Mouse (Mus musculus) C2C12 (cell line): ENCODE measurements around the gene Zfp648. TPM values are rescaled to one million over a fixed set of nuclear protein-coding genes. Genes with fewer than 3 reads are reported as not detected.

ENCODE experiments used
- H3K27me3 ChIP-seq: one replicate; pipeline ENCODE4 v1.6.1; 2011; ENCODE audit not compliant: control insufficient read depth, insufficient read depth, insufficient read length
- H3K36me3 ChIP-seq: one replicate; pipeline ENCODE4 v1.6.1; 2011; ENCODE audit not compliant: control insufficient read depth, insufficient read depth
- H3K4me3 ChIP-seq: one replicate; pipeline ENCODE4 v1.5.1; 2011; ENCODE audit warnings: mild to moderate bottlenecking, control low read depth; ENCODE audit not compliant: poor library complexity, insufficient read depth, severe bottlenecking
- H3K79me2 ChIP-seq: one replicate; pipeline ENCODE4 v1.6.1; 2011; ENCODE audit not compliant: control insufficient read depth, insufficient read depth
- H3K79me3 ChIP-seq: one replicate; pipeline ENCODE4 v1.6.1; 2011; ENCODE audit warnings: low read depth, control low read depth
- H3ac ChIP-seq: one replicate; pipeline ENCODE3; 2011; ENCODE audit warnings: low read depth; ENCODE audit not compliant: control insufficient read depth, insufficient read length
- CEBPB ChIP-seq: IDR thresholded peaks from one replicate; pipeline ENCODE4 v1.6.1; 2011; ENCODE audit warnings: low read depth, mild to moderate bottlenecking, control low read depth, moderate library complexity
- CTCF ChIP-seq: IDR thresholded peaks from one replicate; pipeline ENCODE4 v1.5.1; 2011; ENCODE audit not compliant: control insufficient read depth, insufficient read depth, insufficient read length
- FOSL1 ChIP-seq: IDR thresholded peaks from one replicate; pipeline ENCODE4 v1.8.0; 2011; ENCODE audit warnings: mild to moderate bottlenecking, low read length; ENCODE audit not compliant: poor library complexity, insufficient read depth, severe bottlenecking
- MAX ChIP-seq: IDR thresholded peaks from one replicate; pipeline ENCODE4 v1.6.1; 2011; ENCODE audit warnings: mild to moderate bottlenecking, control low read depth
- MYOD1 ChIP-seq: IDR thresholded peaks from one replicate; pipeline ENCODE4 v1.6.1; 2011; ENCODE audit warnings: low read depth; ENCODE audit not compliant: control insufficient read depth, insufficient read length
- MYOG ChIP-seq: IDR thresholded peaks from one replicate; pipeline ENCODE4 v1.6.1; 2011; ENCODE audit not compliant: control insufficient read depth, insufficient read length; ENCODE audit errors: extremely low read depth
- USF1 ChIP-seq: IDR thresholded peaks from one replicate; pipeline ENCODE4 v1.6.1; 2011; ENCODE audit warnings: low read depth, mild to moderate bottlenecking, control low read depth, moderate library complexity
- polyA plus RNA-seq: library from polyadenylated mRNA; unstranded; fragments of >200 nt; fragmentation: generic; extraction: Trizol; gene quantifications from one replicate; pipeline ENCODE4 v1.2.1, GENCODE M21; 2012; ENCODE audit warnings: missing spikeins

Zfp648 gene
- polyA plus RNA-seq, 1 experiment, result not detected

DNA sequence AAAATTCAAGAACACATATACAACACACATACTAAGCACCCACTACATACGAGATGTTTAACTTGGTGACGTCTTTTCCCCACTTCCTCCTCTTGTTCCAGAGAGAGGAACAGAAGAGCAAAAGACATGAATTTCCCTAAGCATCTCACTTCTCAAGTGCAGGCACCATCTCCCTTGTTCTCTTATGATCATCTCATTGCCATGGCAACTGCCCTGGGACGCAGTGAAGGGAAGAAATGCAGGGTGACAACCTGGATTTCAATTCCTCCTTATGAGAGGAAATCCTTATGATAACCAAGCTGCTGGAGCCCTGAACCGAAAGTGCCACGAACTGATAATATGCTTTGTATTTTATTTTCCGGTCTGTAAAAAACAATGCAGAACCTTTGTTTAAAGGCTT, 33.3 kb upstream of the Zfp648 start:
- Histone ChIP-seq H3ac (no peak overlapping the region), H3K79me2 (no peaks in the 10 kb centered on the region), H3K4me3 (no peak overlapping the region), H3K79me3 (no peaks in the 10 kb centered on the region), H3K27me3 (peaks cover 3% of the 10 kb centered on the region), H3K36me3 (no peaks in the 10 kb centered on the region)
- no peak for TF ChIP-seq MYOD1
- TF ChIP-seq MAX, result no peak
- no peak for TF ChIP-seq MYOG

DNA sequence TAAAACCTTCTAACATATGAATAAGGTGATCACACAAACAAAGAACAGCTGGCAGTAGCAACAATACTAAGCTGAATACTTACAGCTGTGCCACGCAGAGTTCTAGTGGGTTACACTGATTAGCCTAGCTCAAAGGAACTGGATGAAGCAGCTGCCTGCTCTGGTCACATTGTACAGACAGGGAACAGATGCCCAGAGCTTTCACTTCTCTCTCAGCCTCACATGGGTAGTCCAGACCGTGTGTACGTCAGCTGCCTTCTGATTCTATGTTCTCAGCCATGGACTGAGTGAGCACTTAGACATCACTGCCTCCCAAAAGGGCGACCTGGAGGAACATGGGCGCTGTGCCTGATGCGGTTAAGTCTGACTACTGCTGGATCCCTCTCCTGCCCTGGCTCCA, 25.7 kb upstream of the Zfp648 start:
- H3K36me3 ChIP-seq, result no peaks in the 10 kb centered on the region
- H3K79me3 ChIP-seq, result no peaks in the 10 kb centered on the region
- no peak for TF ChIP-seq MYOG
- TF ChIP-seq CTCF, result no peak
- no peak for TF ChIP-seq USF1
- no peak for TF ChIP-seq MAX
- H3ac ChIP-seq, result no peak overlapping the region
- H3K27me3 ChIP-seq, result no peaks in the 10 kb centered on the region
- H3K4me3 ChIP-seq, result no peak overlapping the region
- H3K79me2 ChIP-seq, result no peaks in the 10 kb centered on the region

DNA sequence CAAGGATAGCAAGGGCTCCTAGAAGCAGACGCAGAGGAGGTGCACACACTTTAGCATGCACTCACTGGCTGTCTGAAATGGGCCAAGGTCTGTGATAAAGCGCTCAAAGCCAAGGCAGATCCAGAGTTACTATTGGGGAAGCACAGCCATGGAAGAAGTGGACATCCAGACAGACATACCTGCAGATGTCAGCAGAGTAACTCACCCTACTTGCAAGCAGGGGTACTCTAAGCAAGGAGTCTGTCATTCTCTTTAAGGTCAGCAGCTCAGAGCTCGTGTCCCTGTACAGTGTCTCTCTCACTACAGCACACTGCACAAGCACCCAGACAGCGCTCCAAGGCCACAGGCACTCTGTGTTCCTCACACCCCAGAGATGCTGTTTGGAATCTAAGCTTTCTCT, 23.2 kb upstream of the Zfp648 start:
- no peaks in the 10 kb centered on the region for H3K79me3 ChIP-seq
- H3K4me3 ChIP-seq, result no peak overlapping the region
- no peaks in the 10 kb centered on the region for H3K36me3 ChIP-seq
- no peak for TF ChIP-seq MYOG
- no peaks in the 10 kb centered on the region for H3K79me2 ChIP-seq
- no peak overlapping the region for H3ac ChIP-seq
- H3K27me3 ChIP-seq, result no peaks in the 10 kb centered on the region

DNA sequence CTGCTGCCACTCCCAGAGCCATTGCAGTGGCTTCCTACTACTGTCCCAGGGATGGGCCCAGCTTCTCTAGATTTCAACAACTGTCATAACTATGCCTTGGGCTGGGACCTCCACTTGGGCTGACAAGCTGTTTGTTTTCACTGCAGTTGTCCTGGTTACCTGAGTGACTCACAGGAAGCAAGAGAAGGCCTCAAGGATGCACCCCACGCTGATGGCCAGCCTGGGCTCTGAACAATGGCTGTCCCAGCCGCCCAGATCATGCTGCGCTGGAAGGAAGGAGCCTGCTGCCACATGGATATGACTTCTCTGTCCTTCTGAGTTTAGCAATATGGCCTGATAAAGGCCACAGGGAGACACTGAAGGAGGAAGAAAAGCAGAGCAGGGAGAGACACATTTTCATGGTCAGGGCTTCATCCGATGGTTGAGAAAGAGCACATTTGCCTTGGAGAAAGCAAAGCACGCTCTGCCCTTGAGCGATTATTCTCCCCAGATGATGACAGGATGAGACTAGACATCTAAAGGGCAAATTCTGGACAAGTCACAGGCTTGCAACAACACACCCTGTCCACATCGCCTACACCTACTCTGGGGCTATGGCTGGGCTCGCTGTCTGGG, 22.3 kb upstream of the Zfp648 start:
- Histone ChIP-seq H3K4me3 (no peak overlapping the region), H3ac (no peak overlapping the region), H3K27me3 (no peaks in the 10 kb centered on the region), H3K36me3 (no peaks in the 10 kb centered on the region), H3K79me3 (no peaks in the 10 kb centered on the region), H3K79me2 (no peaks in the 10 kb centered on the region)
- TF ChIP-seq MAX, result no peak
- no peak for TF ChIP-seq USF1
- no peak for TF ChIP-seq CEBPB
- no peak for TF ChIP-seq MYOD1
- TF ChIP-seq FOSL1, result no peak
- no peak for TF ChIP-seq CTCF

DNA sequence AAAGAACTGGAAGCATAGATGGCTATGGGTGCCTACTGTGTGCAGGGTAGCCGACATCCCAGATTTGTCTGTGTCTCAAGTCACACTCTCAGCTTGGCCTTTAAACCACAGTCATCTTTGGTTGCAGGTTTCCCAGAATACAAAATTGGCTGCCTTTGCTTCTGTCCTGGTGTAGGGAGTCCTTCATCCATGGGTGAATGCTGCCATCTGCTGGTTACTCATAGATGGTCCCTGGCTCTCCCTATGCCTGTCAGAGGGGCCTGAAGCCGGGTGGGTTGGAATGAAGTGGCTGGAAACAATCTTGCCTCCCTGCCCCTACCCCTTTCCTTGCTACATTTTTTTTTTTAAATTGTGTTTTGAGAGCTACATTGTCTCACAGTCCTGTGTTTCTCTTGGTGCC, 20.0 kb upstream of the Zfp648 start:
- Histone ChIP-seq H3ac (no peak overlapping the region), H3K27me3 (no peaks in the 10 kb centered on the region), H3K79me3 (no peaks in the 10 kb centered on the region), H3K79me2 (no peaks in the 10 kb centered on the region), H3K36me3 (no peaks in the 10 kb centered on the region), H3K4me3 (no peak overlapping the region)
- TF ChIP-seq FOSL1 (no peak), CTCF (peak; percentile 51), MYOD1 (no peak), MAX (no peak), MYOG (no peak), USF1 (no peak), CEBPB (no peak)

DNA sequence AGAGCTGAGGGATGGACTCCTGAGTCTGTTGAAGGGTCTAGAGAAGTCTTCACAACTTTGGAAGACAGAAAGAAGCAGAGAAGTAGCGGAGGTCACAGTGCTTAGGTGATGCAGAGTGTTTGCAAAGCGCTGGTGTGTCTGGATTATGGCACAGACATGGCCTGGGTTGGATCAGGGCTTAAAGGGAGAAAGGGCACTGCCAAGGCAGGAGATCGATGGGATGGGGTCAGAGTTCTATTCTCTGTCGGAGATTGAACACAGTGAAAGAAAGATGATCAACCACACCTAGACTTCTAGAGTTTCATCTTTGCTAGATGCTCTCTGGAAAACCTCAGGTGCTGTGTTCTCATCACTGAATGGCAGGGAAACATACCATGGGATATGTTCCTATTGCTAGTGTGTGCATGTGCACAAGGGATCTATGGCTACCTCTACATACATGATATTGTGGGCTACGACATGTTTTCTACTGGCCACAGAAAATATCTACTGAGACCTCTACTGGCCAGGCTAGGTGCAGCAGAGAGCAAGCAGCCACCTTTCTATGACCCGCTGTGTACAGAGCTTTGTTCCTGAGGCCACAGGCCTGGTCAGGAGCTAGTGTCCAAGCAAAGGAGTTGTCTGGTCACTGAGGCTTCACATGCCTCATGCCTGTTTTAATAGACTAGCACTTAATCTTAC, 18.5 kb upstream of the Zfp648 start:
- Histone ChIP-seq H3K79me3 (no peaks in the 10 kb centered on the region), H3K79me2 (no peaks in the 10 kb centered on the region), H3K36me3 (no peaks in the 10 kb centered on the region), H3ac (no peak overlapping the region), H3K4me3 (no peak overlapping the region), H3K27me3 (no peaks in the 10 kb centered on the region)
- TF ChIP-seq USF1 (no peak), MYOD1 (no peak), FOSL1 (no peak), MYOG (no peak), CTCF (no peak), MAX (no peak), CEBPB (no peak)
